Mouse (Mus musculus): ENCODE results near the gene Clcn5.

Gene Clcn5

DNA sequence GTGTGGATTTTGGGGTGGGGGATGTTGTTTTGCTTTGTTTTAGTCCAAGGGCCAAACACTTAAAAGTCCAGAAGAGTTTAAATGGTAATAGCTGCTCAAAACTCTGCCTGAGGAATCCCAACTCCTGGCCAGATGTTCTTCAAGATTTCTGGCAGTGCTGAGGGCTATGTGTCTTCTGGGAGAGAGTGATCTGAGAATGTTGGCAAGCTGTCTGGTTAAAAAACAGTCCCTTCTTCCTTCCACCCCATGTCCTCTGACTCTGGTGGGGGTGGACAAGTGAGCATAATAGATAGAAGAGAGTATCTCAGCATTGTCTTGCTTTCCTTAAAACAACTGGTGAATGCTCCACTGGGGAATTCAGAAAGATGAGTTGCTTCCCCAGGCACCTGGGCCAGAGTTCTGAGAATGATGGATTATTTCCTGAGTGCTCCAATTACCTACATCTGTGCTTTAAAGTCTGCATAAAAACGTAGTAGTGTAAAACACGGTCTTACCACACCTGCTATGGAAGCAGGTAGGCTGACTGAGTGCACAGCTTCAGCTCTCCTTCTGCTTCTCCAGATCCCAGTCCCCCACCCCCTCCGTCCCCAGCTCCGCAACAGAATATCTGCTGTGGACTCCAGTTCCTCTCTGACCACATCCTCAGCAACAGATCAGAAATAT is 197.4 kb downstream of the Clcn5 start:
- TF ChIP-seq NANOG (IDR thresholded peaks at IDR 0.05; ENCODE audit: borderline replicate concordance, low read length) (no peak), CTCF (conservative IDR thresholded peaks at IDR 0.05; ENCODE audit: low read length) (no peak), POU5F1 (IDR thresholded peaks at IDR 0.05; ENCODE audit: borderline replicate concordance, low read length) (no peak)
- no peaks in the 10 kb centered on the region for H3K36me3 ChIP-seq (ENCODE audit: insufficient read depth, low read length)
- no peak overlapping the region for H3K4me3 ChIP-seq (replicated peaks; ENCODE audit: low read length)
- H3K9me3 ChIP-seq (ENCODE audit: low read length): no peaks in the 10 kb centered on the region
- H3K4me1 ChIP-seq (replicated peaks; ENCODE audit: low read depth, low read length): no peaks in the 10 kb centered on the region
- H3K27me3 ChIP-seq (ENCODE audit: insufficient read depth, low read length): no peaks in the 10 kb centered on the region

DNA sequence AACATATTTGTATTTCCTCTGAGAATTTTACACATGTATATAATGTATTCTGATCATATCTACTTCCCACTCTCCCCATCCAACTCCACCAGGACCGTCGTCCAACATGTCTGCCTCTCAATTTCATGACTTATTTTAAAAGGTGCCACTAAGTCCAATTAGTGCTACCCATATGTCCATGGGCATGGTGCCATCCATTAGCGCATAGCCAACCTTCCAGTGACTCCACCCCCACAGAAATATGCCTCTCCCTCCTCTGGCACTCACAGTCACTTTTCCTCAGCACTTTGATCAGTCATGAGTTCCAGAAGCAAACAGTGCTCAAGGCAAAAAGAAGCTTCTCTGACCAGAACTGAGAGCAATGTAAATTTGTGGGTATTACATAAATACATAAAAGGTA is 204.3 kb downstream of the Clcn5 start:
- H3K4me3 ChIP-seq (replicated peaks; ENCODE audit: low read length): no peak overlapping the region
- TF ChIP-seq NANOG (IDR thresholded peaks at IDR 0.05; ENCODE audit: borderline replicate concordance, low read length): no peak
- TF ChIP-seq POU5F1 (IDR thresholded peaks at IDR 0.05; ENCODE audit: borderline replicate concordance, low read length): no peak
- TF ChIP-seq CTCF (conservative IDR thresholded peaks at IDR 0.05; ENCODE audit: low read length): no peak

More for the DNA sequence above, 204.3 kb downstream of the Clcn5 start:
- Histone ChIP-seq H3K9me3 (ENCODE audit: low read length) (no peaks in the 10 kb centered on the region), H3K36me3 (ENCODE audit: insufficient read depth, low read length) (no peaks in the 10 kb centered on the region), H3K27me3 (ENCODE audit: insufficient read depth, low read length) (no peaks in the 10 kb centered on the region), H3K4me1 (replicated peaks; ENCODE audit: low read depth, low read length) (no peaks in the 10 kb centered on the region)

Data from E14TG2a.4 (cell line).